Mouse (Mus musculus) kidney, adult 2 months (tissue): ENCODE data around the gene Def6.

ENCODE experiments used
- CTCF ChIP-seq: fragments of 200-500 bp; conservative IDR thresholded peaks from 2 replicates; pipeline ENCODE4 v1.5.1; 2011; ENCODE audit warnings: low read depth, mild to moderate bottlenecking, control low read depth, low read length, moderate library complexity, mixed read lengths; ENCODE audit not compliant: insufficient read depth, insufficient read length
- POLR2A ChIP-seq: fragments of 200-500 bp; IDR thresholded peaks from one replicate; pipeline ENCODE4 v1.6.1; 2011; ENCODE audit warnings: low read depth, low read length, control low read depth

GRCm38 (mm10) chr17:28277721-28278120 lies 70.1 kb downstream of the Def6 start:
- TF ChIP-seq CTCF = no peak
- no peak for TF ChIP-seq POLR2A
